Mouse (Mus musculus) A20 (cell line): ENCODE results near the gene Pank4.

Source experiments
- DNase-seq: peaks from one replicate; pipeline ENCODE4 v3.0.0-alpha.2; 2011; ENCODE audit warnings: low read depth, low spot score

Gene Pank4

DNA sequence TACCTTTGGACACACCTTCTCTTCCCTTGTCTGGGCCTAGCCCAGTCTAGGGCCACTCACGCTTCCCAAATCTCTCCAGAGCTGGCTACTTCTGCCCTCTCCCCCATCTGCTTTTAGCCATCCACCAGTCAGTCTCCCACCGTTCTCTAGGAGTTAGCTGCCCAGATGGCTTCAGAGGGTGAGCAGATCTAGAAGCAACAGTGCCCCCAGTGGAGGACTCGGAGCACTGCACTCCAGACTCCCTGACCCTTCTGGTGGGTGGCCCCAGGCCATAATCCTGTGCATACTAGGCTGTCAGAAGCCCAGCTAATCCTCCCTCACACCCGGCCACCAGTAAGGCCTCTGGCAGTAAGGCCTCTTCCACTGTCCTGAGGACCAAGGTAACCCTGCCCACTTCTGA lies 48.9 kb downstream of the Pank4 start:
- DNase-seq, result peak; percentile 64

DNA sequence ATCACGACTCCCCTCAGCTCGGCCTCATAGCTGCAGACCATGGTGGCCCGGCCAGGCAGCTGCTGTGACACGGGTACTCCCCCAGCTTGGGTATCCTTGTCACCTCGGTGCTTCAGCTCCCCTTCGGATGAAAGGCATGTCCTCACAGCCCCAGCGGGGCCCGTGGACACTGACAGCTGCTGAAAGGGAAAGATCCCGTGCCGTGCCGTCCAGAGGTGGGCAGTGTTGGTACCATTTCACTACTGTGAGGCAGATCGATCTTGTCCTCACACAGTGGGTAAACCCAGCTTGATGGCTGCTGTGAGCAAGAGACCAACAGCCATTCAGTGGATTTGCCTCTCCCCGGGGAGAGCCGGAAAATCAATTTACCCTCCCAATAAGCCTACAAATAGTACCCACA lies 50.3 kb downstream of the Pank4 start:
- DNase-seq, result no peak

DNA sequence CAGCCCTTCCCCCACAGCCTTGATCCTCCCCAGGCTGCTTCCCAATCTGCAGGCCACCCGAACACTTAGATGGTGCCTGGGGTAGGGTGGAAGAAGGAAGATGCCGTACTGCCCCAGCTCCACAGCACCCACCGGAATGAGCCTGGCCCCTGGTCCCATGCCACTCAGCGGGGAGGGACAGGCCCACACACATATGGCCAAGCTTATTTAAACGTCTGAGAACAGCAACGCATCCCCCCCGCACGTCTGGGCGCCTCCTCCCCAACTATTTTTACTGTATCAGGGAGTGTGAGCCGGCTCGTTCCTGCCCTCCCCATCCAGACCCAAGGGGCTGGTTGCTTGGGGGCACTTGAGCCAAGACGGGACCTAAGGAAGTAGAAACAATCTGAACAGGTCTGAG lies 50.9 kb downstream of the Pank4 start:
- no peak for DNase-seq

DNA sequence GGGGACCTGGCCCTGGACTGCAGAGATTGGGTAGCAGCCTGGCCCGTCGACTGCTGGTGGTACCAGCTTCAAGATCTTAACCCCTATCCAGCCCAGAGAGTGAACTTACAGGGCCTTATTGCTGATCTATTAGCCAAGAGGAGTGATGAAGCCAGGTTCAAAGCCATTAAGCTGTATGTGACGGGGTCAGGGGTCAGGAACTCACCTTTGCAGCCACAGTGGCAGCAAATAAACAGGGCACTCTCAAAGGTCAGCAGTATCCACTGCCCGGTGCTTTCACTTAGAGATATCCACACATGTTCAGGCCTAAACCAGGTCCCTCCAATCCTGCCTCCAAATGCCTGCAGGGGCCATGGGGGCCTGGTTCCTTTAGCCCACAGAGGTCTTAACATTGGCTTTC lies 51.6 kb downstream of the Pank4 start:
- no peak for DNase-seq

DNA sequence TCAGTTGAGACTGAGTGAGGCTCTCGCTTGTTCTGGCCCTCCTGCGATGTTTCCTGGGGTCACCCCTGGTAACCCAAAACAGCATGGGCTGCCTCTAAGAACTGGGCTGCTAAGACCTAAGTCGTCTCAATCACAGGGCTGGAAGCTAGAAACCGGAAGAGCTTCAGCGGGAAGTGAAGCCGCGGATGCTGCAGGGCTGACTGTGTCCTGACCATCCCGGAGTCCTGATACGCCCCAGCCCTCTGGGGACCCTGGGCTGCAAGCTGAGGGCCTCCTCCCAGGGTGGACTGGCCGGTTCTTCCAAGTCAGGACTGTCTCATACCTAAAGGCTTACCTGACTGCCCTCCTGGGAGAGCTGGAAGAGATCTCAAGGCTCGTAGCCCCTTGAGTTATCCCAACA lies 52.9 kb downstream of the Pank4 start:
- DNase-seq, result no peak

DNA sequence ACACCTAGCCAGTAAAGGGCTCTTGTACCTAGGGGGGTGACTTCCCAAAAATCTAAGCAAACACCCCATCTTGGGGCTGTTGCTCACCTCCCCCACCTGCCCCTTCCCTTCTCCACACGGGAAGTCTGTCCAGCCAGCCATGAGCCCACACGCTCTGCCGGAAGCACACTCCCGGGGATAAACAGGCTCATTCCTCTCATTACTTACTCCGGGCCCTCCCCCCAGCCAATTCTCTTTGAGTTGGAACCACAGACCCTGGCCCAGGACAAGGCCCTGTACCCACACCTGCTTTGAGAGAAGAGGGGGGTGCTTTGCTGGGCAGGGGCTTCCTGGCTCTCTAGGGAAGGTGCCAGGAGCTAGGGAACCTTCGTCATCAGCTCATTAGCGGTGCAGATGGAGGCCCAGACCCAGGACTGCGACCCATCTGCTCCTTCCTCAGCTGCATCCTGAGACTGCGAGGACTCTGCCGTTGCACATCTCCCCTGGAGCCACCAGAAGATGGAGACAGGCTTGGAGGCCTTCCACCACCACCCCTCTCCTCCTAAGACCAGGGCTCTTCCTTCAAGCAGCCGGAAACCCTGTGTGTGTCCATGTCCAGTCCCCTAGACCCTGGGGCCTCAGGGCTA lies 53.4 kb downstream of the Pank4 start:
- DNase-seq, result no peak

DNA sequence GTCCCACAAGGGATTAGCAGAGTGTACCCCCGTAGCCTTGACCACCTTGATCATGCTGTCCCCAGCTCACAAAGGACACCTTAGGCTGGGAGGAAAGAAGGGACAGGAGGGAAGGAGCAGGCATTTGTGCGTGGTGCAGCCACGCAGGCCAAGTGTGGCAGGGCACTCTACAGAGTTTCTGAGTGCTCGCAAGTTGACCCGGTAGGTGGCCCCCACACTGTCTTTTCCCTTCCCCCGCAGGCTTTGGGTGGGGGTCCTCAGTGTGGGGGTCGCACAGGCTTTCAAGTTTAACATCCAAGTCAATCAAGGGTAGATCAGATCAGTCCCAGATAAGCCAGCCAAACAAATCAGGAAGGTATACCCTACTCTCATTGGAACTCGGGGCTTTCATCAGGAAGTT lies 54.1 kb downstream of the Pank4 start:
- no peak for DNase-seq

DNA sequence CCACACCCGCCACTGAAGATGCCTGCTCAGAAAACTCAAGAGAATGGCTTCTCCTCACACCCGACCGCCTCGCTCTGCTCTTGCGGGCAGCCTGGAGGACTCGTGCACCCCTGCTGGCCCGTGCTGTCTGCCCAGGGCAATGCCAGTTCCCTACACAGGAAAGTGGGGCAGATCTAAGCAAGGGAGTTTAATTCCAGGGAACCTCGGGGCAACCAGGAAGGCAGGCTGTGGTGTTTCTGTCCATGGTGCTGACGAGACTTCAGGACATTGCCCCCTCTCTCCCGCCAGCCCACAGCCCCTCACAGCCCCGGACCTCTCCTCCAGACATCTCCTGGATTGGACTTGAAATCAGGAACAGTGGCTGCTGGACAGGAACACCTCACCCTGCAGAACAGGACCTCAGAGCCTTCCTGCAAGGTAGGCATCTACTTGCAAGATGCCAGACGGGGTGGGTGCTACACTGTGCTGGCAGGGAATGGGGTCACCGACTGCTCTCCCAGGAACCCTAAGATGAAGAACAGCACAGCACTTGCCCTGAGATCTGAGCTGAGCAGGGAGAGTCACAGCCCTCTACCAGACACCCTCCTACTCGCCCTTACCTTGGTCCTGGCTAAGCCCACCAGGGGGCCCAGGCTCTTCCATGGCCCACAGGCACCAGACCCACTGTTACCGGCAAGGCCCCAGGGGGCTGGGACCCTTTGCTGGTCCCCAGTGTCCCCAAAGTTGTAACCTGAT lies 54.8 kb downstream of the Pank4 start:
- no peak for DNase-seq

DNA sequence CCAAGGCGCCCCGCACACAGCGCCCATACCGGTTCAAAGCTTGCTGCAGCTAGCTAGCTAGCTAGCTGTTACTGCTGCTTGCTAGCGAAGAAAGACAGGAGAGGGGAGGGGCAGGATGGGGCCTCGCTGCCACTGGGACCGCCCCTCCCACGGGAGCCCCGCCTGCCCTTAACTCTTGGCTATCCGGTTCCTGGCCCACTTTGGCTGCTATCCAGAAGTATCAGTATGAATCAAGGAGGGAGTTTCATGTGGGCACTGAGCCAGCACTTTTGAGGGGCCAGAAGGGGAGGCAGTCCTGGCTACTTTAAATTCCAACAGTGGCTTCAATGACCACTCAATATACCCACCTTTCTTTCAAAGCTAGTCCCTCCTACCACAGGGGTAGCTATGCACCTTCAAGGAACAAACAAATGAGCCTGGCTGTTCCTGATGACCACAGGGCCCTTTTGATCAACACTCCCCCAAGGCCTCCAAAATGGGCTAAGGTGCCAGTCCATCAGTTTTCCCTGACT lies 55.5 kb downstream of the Pank4 start:
- no peak for DNase-seq

DNA sequence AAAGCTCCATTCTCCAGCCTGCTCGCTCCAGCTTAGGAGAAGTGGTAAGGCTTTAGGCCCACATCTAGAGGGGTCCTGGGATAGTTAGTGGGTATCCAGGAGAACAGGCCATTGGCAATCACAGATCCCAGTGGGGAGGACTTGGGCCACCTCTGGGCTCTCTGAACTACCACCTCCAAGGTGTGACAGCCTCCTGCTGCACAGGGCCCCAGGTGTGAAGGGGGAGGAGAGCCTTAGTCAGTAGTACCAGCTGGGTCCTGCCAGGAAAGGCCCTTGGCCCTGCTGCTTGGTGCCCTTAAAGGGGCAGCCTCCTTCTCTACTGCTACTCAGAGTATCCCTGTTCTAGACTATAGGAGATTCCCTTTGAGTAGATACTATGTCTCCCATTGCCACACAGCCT lies 56.2 kb downstream of the Pank4 start:
- no peak for DNase-seq

DNA sequence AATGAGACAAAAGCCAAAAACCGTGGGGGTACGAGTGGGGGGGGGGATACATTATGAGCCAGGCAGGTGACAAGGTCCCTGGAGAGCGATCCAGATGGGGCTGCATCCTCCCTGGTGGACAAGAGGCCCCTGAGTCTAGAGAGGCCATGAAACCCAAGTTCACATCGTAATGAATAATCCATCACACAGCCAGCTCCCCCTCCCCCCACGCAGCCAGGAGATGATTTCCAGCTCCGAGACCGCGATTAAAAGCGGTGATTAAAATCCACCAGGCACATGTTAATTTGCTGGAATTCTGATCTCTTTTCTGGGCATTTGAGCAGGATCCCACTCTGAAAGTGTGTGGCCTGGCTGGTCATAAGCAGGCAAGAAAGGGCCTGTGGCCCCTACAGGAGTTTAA lies 56.9 kb downstream of the Pank4 start:
- DNase-seq, result no peak

DNA sequence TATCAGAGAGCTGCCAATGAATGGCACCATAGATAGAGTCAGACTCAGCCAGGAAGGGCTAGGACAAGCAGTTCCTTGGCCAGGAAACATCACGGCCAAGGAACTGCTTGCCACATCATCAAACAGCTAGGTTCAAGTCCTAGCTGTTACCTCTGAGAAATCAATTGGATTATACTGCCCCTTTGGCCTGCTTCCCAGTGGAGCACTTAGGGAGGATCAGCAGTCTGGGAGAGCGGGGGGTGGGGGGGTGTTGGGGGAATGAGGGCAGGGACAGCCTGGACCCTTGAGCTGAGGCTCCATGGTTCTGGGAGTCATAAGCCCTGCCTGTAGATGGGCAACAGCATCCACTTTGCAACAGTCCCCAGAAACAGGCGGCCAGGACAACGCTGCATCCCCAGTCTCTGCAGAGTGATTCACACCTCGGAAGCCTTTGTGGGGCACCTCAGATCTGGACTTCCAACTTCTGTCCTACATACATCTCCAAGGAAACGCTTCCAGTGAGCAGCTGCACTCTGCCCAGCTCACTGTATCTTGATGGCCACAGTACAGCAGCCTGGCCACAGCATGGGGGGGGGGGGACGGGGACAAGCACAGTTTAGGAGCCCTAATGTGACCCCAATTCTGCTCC lies 58.4 kb downstream of the Pank4 start:
- no peak for DNase-seq

DNA sequence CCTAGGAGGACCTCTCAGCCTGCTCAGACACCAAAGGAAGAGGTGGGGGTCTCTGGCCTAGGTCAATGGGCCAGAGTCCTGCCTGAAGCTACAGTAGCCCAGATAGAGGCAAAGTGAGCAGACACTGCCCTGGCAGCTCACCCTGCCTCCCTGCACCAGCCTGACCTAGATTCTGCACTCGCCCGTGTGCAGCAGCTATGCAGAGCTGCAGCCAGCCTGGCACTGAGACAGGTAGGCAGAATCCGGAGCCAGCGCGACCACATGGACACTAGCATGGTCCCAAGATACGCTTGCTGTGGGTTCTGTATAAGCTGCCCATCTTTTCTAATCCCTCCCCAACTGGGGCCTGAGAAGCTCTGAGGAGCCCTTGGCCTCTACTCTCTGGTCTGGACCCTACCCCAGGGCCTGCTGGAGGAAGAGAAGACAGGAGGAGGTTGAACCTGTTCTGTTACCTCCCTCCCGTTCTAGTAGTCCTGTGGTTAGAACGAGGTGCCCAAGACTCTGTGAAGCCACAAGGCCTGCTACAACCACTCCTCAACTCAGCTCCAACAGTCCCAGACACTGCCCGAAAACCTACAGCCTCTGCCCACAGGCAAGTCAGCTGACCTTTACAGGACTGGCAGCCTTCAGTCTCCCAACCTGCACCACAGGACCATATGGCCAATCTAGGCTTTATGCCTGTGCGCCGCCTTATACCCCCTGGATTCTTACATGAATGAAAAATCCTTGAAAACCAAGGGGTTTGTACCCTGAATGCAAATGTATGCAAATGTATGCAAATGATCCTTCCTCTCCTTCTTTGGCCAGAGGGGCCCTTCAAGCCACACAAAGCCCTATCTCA lies 60.5 kb downstream of the Pank4 start:
- no peak for DNase-seq
